Mouse (Mus musculus): ENCODE results near the gene St14. TPM values are rescaled to one million over a fixed set of nuclear protein-coding genes. Genes with fewer than 3 reads are reported as not detected.

The St14 gene
- total and polyA plus RNA-seq, 3 experiments: 0.25 to 1.2 (median 0.55) TPM

DNA sequence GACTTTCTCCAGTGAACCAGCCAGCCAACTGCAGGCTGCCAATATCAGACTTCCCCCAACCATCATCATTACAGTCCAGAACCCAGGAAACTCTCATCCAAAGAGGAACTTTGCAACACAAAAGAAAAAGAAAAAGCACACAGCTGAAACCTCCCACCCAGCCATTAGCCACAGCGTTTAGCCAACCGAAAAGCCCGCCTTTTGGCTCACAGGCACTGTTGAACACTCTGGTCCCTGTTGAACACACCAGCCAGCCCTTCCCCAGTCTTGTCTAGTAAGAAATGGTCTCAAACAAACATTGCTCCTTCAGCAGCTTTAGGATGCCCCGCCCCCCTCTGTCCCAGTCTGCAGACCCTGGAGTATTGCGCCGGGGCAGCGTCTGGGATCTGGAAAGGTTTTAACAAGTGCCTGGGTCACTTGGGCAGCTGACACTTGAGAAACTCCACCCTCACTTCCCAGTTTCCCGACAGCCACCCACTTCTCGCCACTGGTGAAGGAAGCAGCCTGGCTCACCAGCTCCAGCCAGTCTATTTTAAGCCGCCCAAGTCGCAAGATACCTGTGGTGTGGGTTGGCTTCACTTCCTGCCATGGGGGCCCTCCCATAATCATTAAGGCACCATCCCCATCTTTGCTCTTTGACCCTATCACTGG lies 11.6 kb downstream of the St14 start:
- TF ChIP-seq CTCF (IDR thresholded peaks at IDR 0.05) (no peak), EP300 (IDR thresholded peaks at IDR 0.05; ENCODE audit: insufficient read depth, low read depth, low read length) (no peak), POLR2A (IDR thresholded peaks at IDR 0.05; ENCODE audit: insufficient read depth, low read depth, low read length) (no peak)
- Histone ChIP-seq H3K4me3 (no peak overlapping the region), H3K4me1 (ENCODE audit: control insufficient read depth, insufficient read depth, low read length) (no peaks in the 10 kb centered on the region), H3K9ac (ENCODE audit: low read depth, low read length) (no peak overlapping the region), H3K36me3 (ENCODE audit: control insufficient read depth, insufficient read depth, low read length) (no peaks in the 10 kb centered on the region), H3K27ac (no peak overlapping the region), H3K27me3 (ENCODE audit: control insufficient read depth, insufficient read depth, low read length) (no peaks in the 10 kb centered on the region), H3K79me2 (replicated peaks; ENCODE audit: control insufficient read depth, insufficient read depth, low read length) (no peaks in the 10 kb centered on the region)
- no peak for DNase-seq
- intact Hi-C loops (cut with DNase I): no loop called here
- WGBS: 38% methylated on average over 11 of the region's 11 CpGs

GRCm38 (mm10) chr9:31119405-31119804 lies 12.2 kb downstream of the St14 start:
- WGBS: 69% methylated on average over 5 of the region's 5 CpGs
- Histone ChIP-seq H3K27me3 (ENCODE audit: control insufficient read depth, insufficient read depth, low read length) (no peaks in the 10 kb centered on the region), H3K79me2 (replicated peaks; ENCODE audit: control insufficient read depth, insufficient read depth, low read length) (no peaks in the 10 kb centered on the region), H3K4me1 (ENCODE audit: control insufficient read depth, insufficient read depth, low read length) (no peaks in the 10 kb centered on the region), H3K9ac (ENCODE audit: low read depth, low read length) (no peak overlapping the region), H3K4me3 (no peak overlapping the region), H3K36me3 (ENCODE audit: control insufficient read depth, insufficient read depth, low read length) (no peaks in the 10 kb centered on the region), H3K27ac (no peak overlapping the region)
- intact Hi-C loops (cut with DNase I): no loop called here
- TF ChIP-seq POLR2A (IDR thresholded peaks at IDR 0.05; ENCODE audit: insufficient read depth, low read depth, low read length): no peak
- TF ChIP-seq CTCF (IDR thresholded peaks at IDR 0.05): no peak
- TF ChIP-seq EP300 (IDR thresholded peaks at IDR 0.05; ENCODE audit: insufficient read depth, low read depth, low read length): no peak
- no peak for DNase-seq

- Histone ChIP-seq H3K4me3 (no peak overlapping the region), H3K4me1 (ENCODE audit: control insufficient read depth, insufficient read depth, low read length) (no peaks in the 10 kb centered on the region), H3K36me3 (ENCODE audit: control insufficient read depth, insufficient read depth, low read length) (no peaks in the 10 kb centered on the region), H3K9ac (ENCODE audit: low read depth, low read length) (no peak overlapping the region), H3K27ac (no peak overlapping the region), H3K27me3 (ENCODE audit: control insufficient read depth, insufficient read depth, low read length) (no peaks in the 10 kb centered on the region), H3K79me2 (replicated peaks; ENCODE audit: control insufficient read depth, insufficient read depth, low read length) (no peaks in the 10 kb centered on the region)
- 34% methylated on average over 11 of the region's 11 CpGs for WGBS
- no peak for TF ChIP-seq EP300 (IDR thresholded peaks at IDR 0.05; ENCODE audit: insufficient read depth, low read depth, low read length)
- TF ChIP-seq CTCF (IDR thresholded peaks at IDR 0.05): no peak
- no peak for TF ChIP-seq POLR2A (IDR thresholded peaks at IDR 0.05; ENCODE audit: insufficient read depth, low read depth, low read length)
- intact Hi-C loops (cut with DNase I): no loop called here
- DNase-seq: no peak
Measured at GRCm38 (mm10) chr9:31118520-31119298, 12.9 kb downstream of the St14 start.

DNA sequence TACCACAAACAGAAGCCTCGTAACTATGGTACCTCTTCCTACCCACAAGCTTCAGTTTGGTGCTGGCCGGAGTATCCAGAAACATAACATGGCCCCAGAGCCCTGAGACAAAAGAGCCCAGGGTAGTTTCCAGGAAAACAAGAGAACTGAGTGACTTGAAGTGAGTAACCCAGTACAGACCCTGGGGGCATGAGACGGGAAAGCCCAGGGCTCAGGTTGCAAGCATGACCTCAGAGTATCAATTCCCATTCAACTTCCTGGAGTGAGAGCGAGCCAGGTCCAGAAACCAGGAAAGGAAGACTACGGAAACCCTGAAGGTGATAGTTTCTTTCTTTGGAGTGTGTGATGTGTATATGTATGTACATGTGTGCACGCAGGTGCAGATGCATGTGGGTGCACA lies 14.2 kb downstream of the St14 start:
- Histone ChIP-seq H3K27ac (no peak overlapping the region), H3K4me3 (no peak overlapping the region), H3K4me1 (ENCODE audit: control insufficient read depth, insufficient read depth, low read length) (no peaks in the 10 kb centered on the region), H3K9ac (ENCODE audit: low read depth, low read length) (no peak overlapping the region), H3K27me3 (ENCODE audit: control insufficient read depth, insufficient read depth, low read length) (no peaks in the 10 kb centered on the region), H3K36me3 (ENCODE audit: control insufficient read depth, insufficient read depth, low read length) (no peaks in the 10 kb centered on the region), H3K79me2 (replicated peaks; ENCODE audit: control insufficient read depth, insufficient read depth, low read length) (no peaks in the 10 kb centered on the region)
- no peak for TF ChIP-seq CTCF (IDR thresholded peaks at IDR 0.05)
- TF ChIP-seq EP300 (IDR thresholded peaks at IDR 0.05; ENCODE audit: insufficient read depth, low read depth, low read length): no peak
- no peak for TF ChIP-seq POLR2A (IDR thresholded peaks at IDR 0.05; ENCODE audit: insufficient read depth, low read depth, low read length)
- DNase-seq: no peak
- intact Hi-C loops (cut with DNase I): no loop called here
- 83% methylated on average over 6 of the region's 6 CpGs for WGBS

DNA sequence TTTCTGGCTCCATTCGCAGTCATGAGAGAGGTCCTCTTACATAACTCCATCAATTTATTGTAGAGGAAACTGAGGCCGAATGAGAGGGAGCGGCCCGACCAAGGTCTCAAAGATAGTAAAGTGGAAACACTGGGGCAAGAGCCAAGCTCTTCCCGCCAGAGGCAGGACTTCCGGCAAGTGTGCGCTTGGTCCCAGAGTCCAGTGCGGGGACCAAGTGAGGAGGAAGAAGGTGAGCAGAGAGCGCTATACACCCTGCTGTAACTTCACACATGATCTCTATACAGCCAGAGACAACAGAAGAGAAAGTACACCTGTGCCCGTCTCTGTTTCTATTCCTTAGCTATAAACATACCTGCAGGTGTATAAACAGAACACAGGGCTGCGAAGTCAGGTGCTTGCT lies 14.6 kb downstream of the St14 start:
- Histone ChIP-seq H3K9ac (ENCODE audit: low read depth, low read length) (no peak overlapping the region), H3K27me3 (ENCODE audit: control insufficient read depth, insufficient read depth, low read length) (no peaks in the 10 kb centered on the region), H3K4me1 (ENCODE audit: control insufficient read depth, insufficient read depth, low read length) (no peaks in the 10 kb centered on the region), H3K36me3 (ENCODE audit: control insufficient read depth, insufficient read depth, low read length) (no peaks in the 10 kb centered on the region), H3K4me3 (no peak overlapping the region), H3K27ac (no peak overlapping the region), H3K79me2 (replicated peaks; ENCODE audit: control insufficient read depth, insufficient read depth, low read length) (no peaks in the 10 kb centered on the region)
- TF ChIP-seq EP300 (IDR thresholded peaks at IDR 0.05; ENCODE audit: insufficient read depth, low read depth, low read length) (no peak), CTCF (IDR thresholded peaks at IDR 0.05) (no peak), POLR2A (IDR thresholded peaks at IDR 0.05; ENCODE audit: insufficient read depth, low read depth, low read length) (no peak)
- intact Hi-C loops (cut with DNase I): no loop called here
- 86% methylated on average over 11 of the region's 11 CpGs for WGBS
- DNase-seq: no peak

- no peaks in the 10 kb centered on the region for H3K36me3 ChIP-seq (ENCODE audit: control insufficient read depth, insufficient read depth, low read length)
- intact Hi-C loops (cut with DNase I): no loop called here
- H3K4me3 ChIP-seq: no peak overlapping the region
- no peaks in the 10 kb centered on the region for H3K27me3 ChIP-seq (ENCODE audit: control insufficient read depth, insufficient read depth, low read length)
- no peak overlapping the region for H3K27ac ChIP-seq
- no peaks in the 10 kb centered on the region for H3K79me2 ChIP-seq (replicated peaks; ENCODE audit: control insufficient read depth, insufficient read depth, low read length)
- TF ChIP-seq POLR2A (IDR thresholded peaks at IDR 0.05; ENCODE audit: insufficient read depth, low read depth, low read length): no peak
- no peak for TF ChIP-seq CTCF (IDR thresholded peaks at IDR 0.05)
- no peak for TF ChIP-seq EP300 (IDR thresholded peaks at IDR 0.05; ENCODE audit: insufficient read depth, low read depth, low read length)
- no peak for DNase-seq
- H3K9ac ChIP-seq (ENCODE audit: low read depth, low read length): no peak overlapping the region
- no peaks in the 10 kb centered on the region for H3K4me1 ChIP-seq (ENCODE audit: control insufficient read depth, insufficient read depth, low read length)
Measured at GRCm38 (mm10) chr9:31115586-31115985, 16.1 kb downstream of the St14 start.
